Mouse (Mus musculus): ENCODE results near the gene Plxna2. TPM values are rescaled to one million over a fixed set of nuclear protein-coding genes. Genes with fewer than 3 reads are reported as not detected.

Plxna2 gene
- polyA plus RNA-seq, 1 experiment: 4.0 TPM

DNA sequence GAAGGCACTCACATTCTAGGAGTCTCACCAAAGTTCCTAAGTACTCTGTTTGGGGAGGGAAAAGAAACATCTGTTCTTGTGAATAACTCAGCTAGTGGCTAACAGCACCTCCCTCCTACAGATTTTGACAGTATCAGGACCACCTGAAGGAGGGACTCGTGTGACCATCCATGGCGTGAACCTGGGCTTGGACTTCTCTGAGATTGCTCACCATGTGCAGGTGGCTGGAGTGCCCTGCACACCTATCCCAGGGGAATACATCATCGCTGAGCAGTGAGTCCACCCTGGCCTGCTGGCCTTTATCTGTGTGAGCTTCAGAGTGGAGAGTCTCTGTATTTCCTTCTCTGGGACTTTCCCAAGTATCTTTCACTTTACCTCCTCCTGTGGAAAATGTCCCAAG, 162.4 kb downstream of the Plxna2 start:
- 90% methylated on average over 3 of the region's 3 CpGs for WGBS
- TF ChIP-seq POLR2A (IDR thresholded peaks at IDR 0.05; ENCODE audit: control insufficient read depth, extremely low read depth, insufficient read depth, low read length, poor library complexity) (no peak), CTCF (IDR thresholded peaks at IDR 0.05; ENCODE audit: borderline replicate concordance, control insufficient read depth, extremely low read depth, insufficient read depth, low read length, poor library complexity) (no peak)

DNA sequence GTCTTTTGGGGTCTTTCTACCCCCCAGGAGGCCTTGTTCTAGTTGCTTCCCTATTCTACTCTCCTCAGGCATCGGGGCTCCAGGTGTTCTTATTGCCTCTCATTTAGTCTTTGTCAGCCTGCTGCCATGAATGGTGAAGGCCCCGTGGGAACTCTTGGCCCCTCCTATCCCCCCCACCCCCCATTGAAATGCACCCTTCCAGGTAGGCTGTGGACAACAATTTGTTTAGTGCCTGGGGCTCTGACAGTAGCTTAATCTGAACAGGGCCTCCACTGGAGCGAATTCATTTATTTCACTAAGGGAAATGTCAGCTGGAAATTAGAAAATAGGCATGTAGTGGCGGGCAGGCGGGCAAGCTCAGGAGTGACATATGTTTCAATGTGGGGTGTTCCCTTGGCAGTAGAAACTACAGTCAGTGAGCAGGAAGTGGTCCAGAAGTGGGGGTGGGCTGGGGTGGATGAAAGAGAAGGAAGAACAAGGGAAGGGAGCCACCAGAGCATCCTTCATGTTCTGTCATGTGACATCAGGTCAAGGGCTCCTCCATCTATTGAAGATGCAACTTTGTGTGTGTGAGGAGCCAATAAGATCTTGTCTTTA, 162.9 kb downstream of the Plxna2 start:
- H3K36me3 ChIP-seq (ENCODE audit: control insufficient read depth, insufficient read depth, low read length): no peaks in the 10 kb centered on the region
- TF ChIP-seq POLR2A (IDR thresholded peaks at IDR 0.05; ENCODE audit: control insufficient read depth, extremely low read depth, insufficient read depth, low read length, poor library complexity) (no peak), CTCF (IDR thresholded peaks at IDR 0.05; ENCODE audit: borderline replicate concordance, control insufficient read depth, extremely low read depth, insufficient read depth, low read length, poor library complexity) (no peak)
- DNase-seq: no peak
- no peak overlapping the region for H3K4me3 ChIP-seq (ENCODE audit: control insufficient read depth, insufficient read depth, low read length)
- 93% methylated on average over 5 of the region's 5 CpGs for WGBS
- no peaks in the 10 kb centered on the region for H3K27me3 ChIP-seq (ENCODE audit: control insufficient read depth, insufficient read depth, low read length)
- no peak overlapping the region for H3K27ac ChIP-seq (ENCODE audit: control insufficient read depth, insufficient read depth, low read length)
- H3K4me1 ChIP-seq (replicated peaks; ENCODE audit: control insufficient read depth, insufficient read depth, low read length): no peaks in the 10 kb centered on the region

More for the DNA sequence above, 162.4 kb downstream of the Plxna2 start:
- DNase-seq: no peak
- Histone ChIP-seq H3K36me3 (ENCODE audit: control insufficient read depth, insufficient read depth, low read length) (no peaks in the 10 kb centered on the region), H3K27me3 (ENCODE audit: control insufficient read depth, insufficient read depth, low read length) (no peaks in the 10 kb centered on the region), H3K27ac (ENCODE audit: control insufficient read depth, insufficient read depth, low read length) (no peak overlapping the region), H3K4me3 (ENCODE audit: control insufficient read depth, insufficient read depth, low read length) (no peak overlapping the region), H3K4me1 (replicated peaks; ENCODE audit: control insufficient read depth, insufficient read depth, low read length) (no peaks in the 10 kb centered on the region)

DNA sequence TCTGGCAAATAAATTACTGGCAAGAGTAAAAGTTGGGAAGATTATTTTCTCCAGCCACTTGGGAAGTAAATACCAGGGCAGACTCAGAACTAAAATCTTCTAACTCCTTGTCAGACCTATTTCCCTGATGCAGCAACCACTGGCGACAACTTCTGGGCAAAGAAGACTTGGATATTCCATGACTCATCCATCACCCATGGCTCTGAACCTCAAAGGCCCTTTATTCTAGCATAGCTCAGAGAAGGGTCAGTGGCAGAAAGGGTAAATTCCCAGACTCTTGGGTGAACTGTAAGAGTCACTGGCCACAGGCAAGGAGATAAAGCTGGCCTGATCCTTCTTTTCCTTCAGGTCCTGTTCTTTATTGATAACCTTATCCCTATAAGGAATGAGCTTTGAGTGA, 163.5 kb downstream of the Plxna2 start:
- Histone ChIP-seq H3K4me1 (replicated peaks; ENCODE audit: control insufficient read depth, insufficient read depth, low read length) (no peaks in the 10 kb centered on the region), H3K4me3 (ENCODE audit: control insufficient read depth, insufficient read depth, low read length) (no peak overlapping the region), H3K27me3 (ENCODE audit: control insufficient read depth, insufficient read depth, low read length) (no peaks in the 10 kb centered on the region), H3K27ac (ENCODE audit: control insufficient read depth, insufficient read depth, low read length) (no peak overlapping the region), H3K36me3 (ENCODE audit: control insufficient read depth, insufficient read depth, low read length) (no peaks in the 10 kb centered on the region)
- TF ChIP-seq CTCF (IDR thresholded peaks at IDR 0.05; ENCODE audit: borderline replicate concordance, control insufficient read depth, extremely low read depth, insufficient read depth, low read length, poor library complexity) (no peak), POLR2A (IDR thresholded peaks at IDR 0.05; ENCODE audit: control insufficient read depth, extremely low read depth, insufficient read depth, low read length, poor library complexity) (no peak)
- DNase-seq: no peak
- 87% methylated on average over 1 of the region's 1 CpGs for WGBS

DNA sequence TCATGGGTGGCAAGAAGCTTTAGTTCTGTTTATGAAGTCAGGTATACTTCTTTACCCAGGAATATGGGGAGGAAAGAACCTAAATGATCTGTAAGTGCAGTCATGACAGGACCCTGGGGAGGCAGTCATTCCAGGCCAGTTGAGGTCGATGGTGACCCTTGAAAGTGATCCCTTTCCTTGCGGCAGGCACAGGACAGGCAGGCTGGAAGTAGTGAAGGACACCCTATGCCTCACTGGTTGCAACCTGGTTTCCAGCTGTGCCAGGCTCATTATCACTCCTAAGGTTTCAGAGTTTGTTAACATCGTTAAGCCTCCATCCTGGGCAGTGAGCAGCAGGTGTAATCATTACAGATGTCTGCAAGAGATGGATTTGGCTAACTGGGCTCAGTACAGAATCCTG, 164.3 kb downstream of the Plxna2 start:
- Histone ChIP-seq H3K27me3 (ENCODE audit: control insufficient read depth, insufficient read depth, low read length) (no peaks in the 10 kb centered on the region), H3K36me3 (ENCODE audit: control insufficient read depth, insufficient read depth, low read length) (no peaks in the 10 kb centered on the region), H3K27ac (ENCODE audit: control insufficient read depth, insufficient read depth, low read length) (no peak overlapping the region), H3K4me3 (ENCODE audit: control insufficient read depth, insufficient read depth, low read length) (no peak overlapping the region), H3K4me1 (replicated peaks; ENCODE audit: control insufficient read depth, insufficient read depth, low read length) (no peaks in the 10 kb centered on the region)
- 84% methylated on average over 3 of the region's 3 CpGs for WGBS
- DNase-seq: no peak
- TF ChIP-seq POLR2A (IDR thresholded peaks at IDR 0.05; ENCODE audit: control insufficient read depth, extremely low read depth, insufficient read depth, low read length, poor library complexity) (no peak), CTCF (IDR thresholded peaks at IDR 0.05; ENCODE audit: borderline replicate concordance, control insufficient read depth, extremely low read depth, insufficient read depth, low read length, poor library complexity) (no peak)

DNA sequence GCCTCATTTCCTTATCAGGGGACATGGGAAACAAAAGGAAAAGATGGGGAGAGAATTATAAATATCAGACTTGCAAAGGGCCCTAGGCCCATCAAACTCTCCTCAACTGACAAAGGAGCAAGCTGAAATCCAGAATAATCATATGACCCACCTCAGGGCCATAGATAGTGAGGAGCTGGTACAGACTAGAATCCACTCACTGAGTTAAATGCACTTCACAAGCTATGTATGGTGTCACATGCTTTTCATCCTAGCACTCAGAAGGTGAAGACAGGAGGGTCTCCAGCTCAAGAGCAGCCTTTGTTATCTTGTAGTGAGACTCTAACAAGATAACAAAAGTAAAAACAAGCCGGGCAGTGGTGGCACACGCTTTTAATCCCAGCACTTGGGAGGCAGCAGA, 169.6 kb downstream of the Plxna2 start:
- Histone ChIP-seq H3K27me3 (ENCODE audit: control insufficient read depth, insufficient read depth, low read length) (no peaks in the 10 kb centered on the region), H3K4me1 (replicated peaks; ENCODE audit: control insufficient read depth, insufficient read depth, low read length) (no peaks in the 10 kb centered on the region), H3K27ac (ENCODE audit: control insufficient read depth, insufficient read depth, low read length) (no peak overlapping the region), H3K4me3 (ENCODE audit: control insufficient read depth, insufficient read depth, low read length) (no peak overlapping the region), H3K36me3 (ENCODE audit: control insufficient read depth, insufficient read depth, low read length) (no peaks in the 10 kb centered on the region)
- DNase-seq: no peak
- 94% methylated on average over 2 of the region's 2 CpGs for WGBS
- TF ChIP-seq CTCF (IDR thresholded peaks at IDR 0.05; ENCODE audit: borderline replicate concordance, control insufficient read depth, extremely low read depth, insufficient read depth, low read length, poor library complexity) (no peak), POLR2A (IDR thresholded peaks at IDR 0.05; ENCODE audit: control insufficient read depth, extremely low read depth, insufficient read depth, low read length, poor library complexity) (no peak)

DNA sequence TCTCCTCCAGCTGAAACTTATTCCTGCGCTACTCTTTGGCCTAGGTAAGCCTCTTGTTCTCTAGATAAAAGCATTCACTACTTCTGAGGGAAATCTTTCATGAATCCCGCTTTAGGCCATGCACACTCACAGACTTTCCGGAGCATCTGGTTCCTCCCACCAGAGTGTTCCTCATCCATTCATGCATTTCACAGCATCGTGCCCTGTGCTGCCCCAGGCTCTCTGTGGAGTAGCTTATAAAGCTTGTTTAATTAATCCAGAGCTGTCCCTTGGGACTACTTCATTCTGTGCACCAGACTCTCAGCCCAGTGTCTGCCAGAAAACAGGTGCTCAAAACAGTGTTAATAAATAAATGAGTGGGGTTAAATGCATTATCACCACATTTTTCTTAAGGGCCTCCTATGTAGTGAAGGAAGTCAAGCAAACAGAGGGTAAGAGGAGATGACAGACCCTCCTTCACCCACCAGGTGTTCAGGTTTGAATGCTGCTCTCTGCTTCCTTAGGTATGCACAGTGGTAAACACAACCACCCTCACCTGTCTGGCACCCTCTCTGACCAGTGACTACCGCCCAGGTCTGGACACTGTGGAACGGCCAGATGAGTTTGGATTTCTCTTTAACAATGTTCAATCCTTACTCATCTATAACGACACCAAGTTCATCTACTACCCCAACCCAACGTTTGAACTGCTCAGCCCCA, 175.4 kb downstream of the Plxna2 start:
- 95% methylated on average over 8 of the region's 8 CpGs for WGBS
- no peaks in the 10 kb centered on the region for H3K4me1 ChIP-seq (replicated peaks; ENCODE audit: control insufficient read depth, insufficient read depth, low read length)
- TF ChIP-seq CTCF (IDR thresholded peaks at IDR 0.05; ENCODE audit: borderline replicate concordance, control insufficient read depth, extremely low read depth, insufficient read depth, low read length, poor library complexity): no peak
- TF ChIP-seq POLR2A (IDR thresholded peaks at IDR 0.05; ENCODE audit: control insufficient read depth, extremely low read depth, insufficient read depth, low read length, poor library complexity): no peak
- no peak for DNase-seq
- no peaks in the 10 kb centered on the region for H3K36me3 ChIP-seq (ENCODE audit: control insufficient read depth, insufficient read depth, low read length)
- no peak overlapping the region for H3K4me3 ChIP-seq (ENCODE audit: control insufficient read depth, insufficient read depth, low read length)
- no peak overlapping the region for H3K27ac ChIP-seq (ENCODE audit: control insufficient read depth, insufficient read depth, low read length)
- no peaks in the 10 kb centered on the region for H3K27me3 ChIP-seq (ENCODE audit: control insufficient read depth, insufficient read depth, low read length)
